Mouse (Mus musculus) stomach, postnatal 0 days (tissue): ENCODE measurements around the gene Palld.

ENCODE experiments used
- CTCF ChIP-seq: IDR thresholded peaks from 2 replicates; pipeline ENCODE4 v1.5.1; 2016; ENCODE audit warnings: antibody characterized with exemption, low read depth, mild to moderate bottlenecking, moderate library complexity
- EP300 ChIP-seq: optimal IDR thresholded peaks from 2 replicates; pipeline ENCODE3; 2016; ENCODE audit warnings: antibody characterized with exemption

DNA sequence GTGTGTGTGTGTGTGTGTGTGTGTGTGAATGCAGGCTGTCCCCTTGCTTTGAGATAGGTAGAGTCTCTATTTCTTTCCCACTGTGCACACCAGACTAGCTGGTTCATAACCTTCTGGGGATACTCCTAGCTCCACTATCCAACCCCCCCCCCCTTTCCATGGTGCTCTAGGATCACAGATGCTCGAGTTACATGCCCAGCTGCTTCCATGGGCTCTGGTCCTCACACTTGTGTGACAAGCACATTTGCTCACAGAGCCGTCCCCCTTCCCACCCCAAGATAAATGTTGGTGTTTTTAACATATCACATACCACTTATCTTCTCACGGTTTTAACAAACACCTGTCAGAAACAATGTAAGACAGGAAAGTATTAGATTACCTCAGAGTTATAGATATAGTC is 131.2 kb downstream of the Palld start:
- TF ChIP-seq CTCF (no peak), EP300 (no peak)
